Mouse (Mus musculus) left cerebral cortex, postnatal 4 days (tissue): ENCODE measurements at regions not wholly inside any gene's neighbourhood (a gene's known extent, or its start where the extent isn't known, plus 50 kb on each side); places are given as distances from the start of the nearest gene placed in this dataset.
A peak's percentile ranks its signal among the peaks of the same experiment; 100 is the strongest.

Experiments used
- DNase-seq: peaks from one replicate; pipeline ENCODE4 v3.0.0-alpha.2; 2022
- intact Hi-C: fragments of 180-260 bp; cut with DNase I; formaldehyde crosslinking; loops from one replicate; pipeline ENCODE4 v1.15.1; 2025

- intact Hi-C loops: no loop called here
These were observed 117.4 kb upstream of the Otud4 start for GRCm38 (mm10) chr8:79522040-79522439.

DNA sequence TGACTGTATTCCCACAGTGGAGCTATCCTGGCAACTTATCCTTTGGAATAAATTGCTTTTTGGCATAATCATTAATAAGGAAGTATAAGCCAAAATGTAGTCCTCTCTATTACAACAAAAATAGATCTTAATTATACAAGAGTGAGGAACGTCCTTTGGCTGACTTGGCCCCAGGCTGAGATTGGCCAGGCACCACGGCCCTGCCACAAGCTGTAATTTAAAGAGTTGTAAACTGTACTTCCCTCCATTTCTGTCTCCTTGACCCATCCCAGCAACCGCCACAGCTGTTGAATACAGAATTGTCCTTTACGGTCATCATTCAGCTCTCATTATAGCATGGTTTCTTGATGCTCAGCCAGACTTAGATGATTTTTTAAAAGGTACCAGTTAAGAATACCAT is 119.6 kb upstream of the Smad1 start:
- intact Hi-C loops: no loop called here
- no peak for DNase-seq

More at GRCm38 (mm10) chr8:79522040-79522439, 117.4 kb upstream of the Otud4 start:
- no peak for DNase-seq

GRCm38 (mm10) chr8:79515282-79515783 is 116.0 kb upstream of the Smad1 start:
- DNase-seq: no peak
- intact Hi-C loops: no loop called here

DNA sequence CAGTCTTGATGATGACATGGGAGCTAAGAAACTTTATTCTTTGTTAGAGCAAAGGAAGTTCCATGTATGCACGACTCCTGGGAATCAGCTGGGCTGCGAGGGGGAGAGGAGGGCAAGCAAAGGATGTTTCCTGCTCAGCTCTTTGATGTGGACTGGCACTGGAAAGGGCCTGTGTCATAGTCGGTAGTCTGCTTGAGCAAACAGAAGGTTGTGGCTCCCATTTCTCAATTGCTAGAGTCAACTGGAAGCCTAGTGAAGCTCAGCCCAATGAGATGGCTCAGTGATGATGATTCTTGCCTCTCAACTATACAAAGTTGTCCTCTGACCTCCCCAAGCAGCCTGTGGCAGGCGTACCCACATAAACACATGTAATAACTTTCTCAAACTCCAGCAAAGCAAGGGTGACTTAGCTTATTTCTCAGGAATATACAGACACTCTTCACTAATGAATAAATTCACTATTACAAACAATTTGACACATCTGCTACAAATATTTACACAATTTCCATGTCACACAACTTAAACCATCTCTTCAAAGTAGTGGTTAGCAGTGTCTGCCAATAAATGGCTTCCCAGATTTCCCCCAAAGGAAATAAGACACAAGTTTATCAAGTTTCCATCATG is 115.4 kb upstream of the Smad1 start:
- DNase-seq: no peak
- intact Hi-C loops: no loop called here

- intact Hi-C loops: no loop called here
- no peak for DNase-seq
These were observed 109.3 kb upstream of the Smad1 start for GRCm38 (mm10) chr8:79508597-79508996.

GRCm38 (mm10) chr8:79505381-79505780 is 106.1 kb upstream of the Smad1 start:
- DNase-seq: peak; percentile 13
- intact Hi-C loops: no loop called here

DNA sequence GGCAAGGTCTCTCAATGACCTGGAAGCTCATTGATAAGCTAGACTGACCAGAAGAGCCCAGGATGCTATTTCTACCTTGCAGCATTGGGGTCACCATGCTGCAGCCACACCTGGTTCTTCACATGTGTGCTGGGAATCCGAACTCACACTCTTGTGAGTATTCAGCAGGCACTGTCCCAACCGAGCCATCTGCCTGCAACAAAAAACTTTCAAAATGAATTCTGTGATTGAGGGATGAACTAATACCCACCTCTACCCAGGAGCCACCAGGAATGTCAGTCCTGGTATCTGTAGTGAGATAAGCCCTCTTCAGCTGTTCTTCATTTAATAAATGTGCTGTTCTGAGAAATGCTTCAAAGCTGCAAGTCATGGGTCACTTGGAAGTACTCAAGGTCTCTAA is 104.6 kb upstream of the Smad1 start:
- DNase-seq: no peak
- intact Hi-C loops: no loop called here

GRCm38 (mm10) chr8:79502062-79502461 is 102.7 kb upstream of the Smad1 start:
- intact Hi-C loops: no loop called here
- no peak for DNase-seq

- DNase-seq: no peak
- intact Hi-C loops: no loop called here
These were observed 101.9 kb upstream of the Smad1 start for GRCm38 (mm10) chr8:79501238-79501637.

- intact Hi-C loops: no loop called here
These were observed 99.9 kb upstream of the Smad1 start for GRCm38 (mm10) chr8:79499258-79499657.

GRCm38 (mm10) chr8:79498611-79499010 is 99.3 kb upstream of the Smad1 start:
- DNase-seq: no peak
- intact Hi-C loops: no loop called here

More at GRCm38 (mm10) chr8:79499258-79499657, 99.9 kb upstream of the Smad1 start:
- DNase-seq: no peak

- intact Hi-C loops: no loop called here
- DNase-seq: no peak
These were observed 91.9 kb upstream of the Smad1 start for GRCm38 (mm10) chr8:79491156-79491698.

GRCm38 (mm10) chr8:79490739-79491138 is 91.4 kb upstream of the Smad1 start:
- DNase-seq: no peak
- intact Hi-C loops: no loop called here

GRCm38 (mm10) chr8:79488861-79489260 is 89.5 kb upstream of the Smad1 start:
- intact Hi-C loops: loop anchor here (10.0 kb wide), 1 partner anchor 184 kb away; no protein-coding TSS in a partner anchor
- peak; percentile 42 for DNase-seq

- no peak for DNase-seq
- intact Hi-C loops: loop anchor here (10.0 kb wide), 1 partner anchor 183 kb away; no protein-coding TSS in a partner anchor
These were observed 88.3 kb upstream of the Smad1 start for GRCm38 (mm10) chr8:79487597-79487996.

GRCm38 (mm10) chr8:79479326-79479725 is 80.0 kb upstream of the Smad1 start:
- intact Hi-C loops: no loop called here
- no peak for DNase-seq

DNA sequence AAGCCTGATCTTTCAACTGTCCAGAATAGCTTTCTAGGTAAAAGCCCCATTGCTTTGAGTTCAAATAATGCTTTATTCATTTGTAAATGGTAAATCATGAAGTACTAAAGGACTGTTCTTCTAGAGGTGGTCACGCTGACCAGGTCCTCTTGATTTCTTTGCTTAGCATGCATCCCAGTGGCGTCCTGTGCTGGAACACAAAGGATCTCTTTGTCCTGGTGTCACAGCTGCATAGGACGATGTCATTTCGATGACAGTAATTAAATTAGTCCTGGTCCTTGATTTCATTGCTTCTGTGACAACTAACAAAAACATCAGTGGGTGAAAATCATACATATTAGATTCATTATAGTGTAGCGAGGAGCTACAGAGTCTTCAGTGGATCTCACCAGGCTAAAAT is 76.7 kb upstream of the Smad1 start:
- intact Hi-C loops: no loop called here
- DNase-seq: no peak

- no peak for DNase-seq
- intact Hi-C loops: no loop called here
These were observed 75.4 kb upstream of the Smad1 start for GRCm38 (mm10) chr8:79474679-79475078.

- DNase-seq: no peak
- intact Hi-C loops: no loop called here
These were observed 52.8 kb upstream of the Smad1 start for GRCm38 (mm10) chr8:79452101-79452500.

DNA sequence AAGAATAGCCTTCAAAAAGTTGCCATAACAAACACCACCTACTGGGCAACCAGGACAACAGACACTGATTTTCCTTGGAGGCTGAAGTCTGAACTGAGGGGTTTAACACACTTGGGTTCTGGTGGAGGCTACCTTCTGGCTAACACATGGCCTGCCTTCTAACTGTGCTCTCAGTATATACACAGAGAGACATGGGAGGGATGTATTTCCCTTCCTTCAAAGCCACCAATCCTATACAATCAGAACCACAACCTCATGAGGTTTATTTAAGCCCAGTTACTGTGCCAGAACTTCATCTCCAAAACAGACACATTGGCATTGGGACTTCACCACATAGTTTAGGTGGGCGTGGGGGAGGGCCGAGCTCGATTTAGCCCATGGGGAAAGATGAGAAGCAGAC is 50.1 kb upstream of the Smad1 start:
- intact Hi-C loops: no loop called here
- DNase-seq: no peak
